Mouse (Mus musculus) cerebral cortex, adult 2 months (tissue): ENCODE results near the gene Specc1l.

Experiments
- WGBS: fragments of 180-500 bp; shearing (Covaris S2); methylation state at CpG from one replicate; pipeline ENCODE4 v1.1.7; 2018; 5-methylcytosine and 5-hydroxymethylcytosine counted together

The Specc1l gene

GRCm38 (mm10) chr10:75211807-75212645, at the start of gene Specc1l:
TSS of gene Specc1l (plus strand) at chr10:75212073.
- WGBS: under 1% methylated on average over 77 of the region's 80 CpGs

GRCm38 (mm10) chr10:75165825-75166481, 45.9 kb upstream of the Specc1l start:
- WGBS: 69% methylated on average over 10 of the region's 10 CpGs

GRCm38 (mm10) chr10:75166601-75167000, 45.3 kb upstream of the Specc1l start:
- 86% methylated on average over 4 of the region's 4 CpGs for WGBS

GRCm38 (mm10) chr10:75170207-75170850, 41.5 kb upstream of the Specc1l start:
- 47% methylated on average over 12 of the region's 12 CpGs for WGBS

- WGBS: 69% methylated on average over 8 of the region's 8 CpGs
Observed at GRCm38 (mm10) chr10:75173056-75173455, 38.8 kb upstream of the Specc1l start.

GRCm38 (mm10) chr10:75173712-75174111, 38.2 kb upstream of the Specc1l start:
- 78% methylated on average over 12 of the region's 12 CpGs for WGBS

- 73% methylated on average over 8 of the region's 8 CpGs for WGBS
Observed at GRCm38 (mm10) chr10:75176494-75176893, 35.4 kb upstream of the Specc1l start.

GRCm38 (mm10) chr10:75178911-75179310, 33.0 kb upstream of the Specc1l start:
- WGBS: 93% methylated on average over 5 of the region's 5 CpGs

- 27% methylated on average over 14 of the region's 14 CpGs for WGBS
Observed at GRCm38 (mm10) chr10:75182151-75182774, 29.6 kb upstream of the Specc1l start.

GRCm38 (mm10) chr10:75184826-75185225, 27.0 kb upstream of the Specc1l start:
- WGBS: 87% methylated on average over 9 of the region's 9 CpGs

- 62% methylated on average over 6 of the region's 6 CpGs for WGBS
Observed at GRCm38 (mm10) chr10:75186551-75186950, 25.3 kb upstream of the Specc1l start.

GRCm38 (mm10) chr10:75187366-75188056, 24.4 kb upstream of the Specc1l start:
- 81% methylated on average over 8 of the region's 8 CpGs for WGBS

GRCm38 (mm10) chr10:75191647-75192046, 20.2 kb upstream of the Specc1l start:
- 44% methylated on average over 7 of the region's 7 CpGs for WGBS

- 44% methylated on average over 1 of the region's 1 CpGs for WGBS
Observed at GRCm38 (mm10) chr10:75197817-75198216, 14.1 kb upstream of the Specc1l start.

GRCm38 (mm10) chr10:75200733-75201132, 11.1 kb upstream of the Specc1l start:
- WGBS: 58% methylated on average over 1 of the region's 1 CpGs

GRCm38 (mm10) chr10:75206192-75206591, 5.7 kb upstream of the Specc1l start:
- 84% methylated on average over 4 of the region's 4 CpGs for WGBS

GRCm38 (mm10) chr10:75210841-75211240, 1.0 kb upstream of the Specc1l start:
- WGBS: 95% methylated on average over 3 of the region's 3 CpGs

- 8% methylated on average over 7 of the region's 7 CpGs for WGBS
Observed at GRCm38 (mm10) chr10:75212981-75213380, 1.1 kb downstream of the Specc1l start.

GRCm38 (mm10) chr10:75220722-75221121, 8.8 kb downstream of the Specc1l start:
- 95% methylated on average over 3 of the region's 3 CpGs for WGBS

GRCm38 (mm10) chr10:75221936-75222610, 10.2 kb downstream of the Specc1l start:
- WGBS: 66% methylated on average over 4 of the region's 4 CpGs

- WGBS: 36% methylated on average over 5 of the region's 5 CpGs
Observed at GRCm38 (mm10) chr10:75222611-75222998, 10.7 kb downstream of the Specc1l start.
